Mouse (Mus musculus) forebrain, embryonic 16.5 days (tissue): ENCODE measurements around the gene Kansl1. TPM values are rescaled to one million over a fixed set of nuclear protein-coding genes. Genes with fewer than 3 reads are reported as not detected.

Experiments used
- ATAC-seq: fragments of 200-750 bp; cut with Nextera tagmentation; 2 replicates; pipeline ENCODE4 v1.8.0; 2017; ENCODE audit warnings: mild to moderate bottlenecking, moderate library complexity
- H3K27ac ChIP-seq: fragments of 300-500 bp; sonication (generic); 2 replicates; pipeline ENCODE4 v1.5.1; 2014; ENCODE audit warnings: low read length, control low read depth
- H3K27me3 ChIP-seq: fragments of 300-500 bp; sonication (generic); replicated peaks from 2 replicates; pipeline ENCODE4 v1.6.1; 2014; ENCODE audit warnings: low read length; ENCODE audit not compliant: control insufficient read depth, insufficient read depth
- H3K36me3 ChIP-seq: fragments of 300-500 bp; sonication (generic); 2 replicates; pipeline ENCODE4 v1.6.1; 2014; ENCODE audit not compliant: control insufficient read depth, insufficient read depth
- H3K4me1 ChIP-seq: fragments of 300-500 bp; sonication (generic); replicated peaks from 2 replicates; pipeline ENCODE4 v1.6.1; 2014; ENCODE audit warnings: low read length; ENCODE audit not compliant: control insufficient read depth, insufficient read depth
- H3K4me2 ChIP-seq: fragments of 300-500 bp; sonication (generic); 2 replicates; pipeline ENCODE4 v1.6.1; 2014; ENCODE audit warnings: mild to moderate bottlenecking, low read length, control low read depth
- H3K4me3 ChIP-seq: fragments of 300-500 bp; sonication (generic); replicated peaks from 2 replicates; pipeline ENCODE4 v1.5.1; 2014; ENCODE audit warnings: mild to moderate bottlenecking, low read length, control low read depth
- H3K9ac ChIP-seq: fragments of 300-500 bp; sonication (generic); replicated peaks from 2 replicates; pipeline ENCODE4 v1.6.1; 2014; ENCODE audit warnings: low read depth, low read length, control low read depth
- H3K9me3 ChIP-seq: fragments of 300-500 bp; sonication (generic); 2 replicates; pipeline ENCODE4 v1.6.1; 2016; ENCODE audit warnings: low read length; ENCODE audit not compliant: control insufficient read depth
- WGBS: fragments of 180-500 bp; shearing (Covaris S2); extraction: QIAGEN DNeasy Blood & Tissue Kit; methylation state at CpG from one replicate; pipeline ENCODE4 v1.1.7; 2014; 5-methylcytosine and 5-hydroxymethylcytosine counted together
- polyA plus RNA-seq: library from polyadenylated mRNA; unstranded; fragments of >200 nt; fragmentation: Nextera tagmentation; extraction: Ambion mirVana; gene quantifications from 2 replicates; pipeline ENCODE4 v1.2.1, GENCODE M21; 2015

Kansl1 gene
- polyA plus RNA-seq, 1 experiment from 2014 or later = 32.5 TPM

GRCm38 (mm10) chr11:104309377-104310225, 159.1 kb downstream of the Kansl1 start:
- no peak for ATAC-seq
- 43% methylated on average over 12 of the region's 12 CpGs for WGBS
- Histone ChIP-seq H3K27me3 (no peaks in the 10 kb centered on the region), H3K4me1 (no peaks in the 10 kb centered on the region), H3K4me3 (no peak overlapping the region), H3K27ac (no peak overlapping the region), H3K9me3 (no peaks in the 10 kb centered on the region), H3K36me3 (peaks cover 6% of the 10 kb centered on the region; the same call in 1 of the 2 replicates), H3K9ac (no peak overlapping the region), H3K4me2 (no peak overlapping the region)

- Histone ChIP-seq H3K9ac (no peak overlapping the region), H3K9me3 (no peaks in the 10 kb centered on the region), H3K27me3 (no peaks in the 10 kb centered on the region), H3K4me3 (no peak overlapping the region), H3K27ac (no peak overlapping the region), H3K4me1 (no peaks in the 10 kb centered on the region), H3K4me2 (no peak overlapping the region), H3K36me3 (peaks cover 6% of the 10 kb centered on the region; the same call in 1 of the 2 replicates)
- WGBS = 68% methylated on average over 4 of the region's 4 CpGs
- no peak for ATAC-seq
These were observed 161.5 kb downstream of the Kansl1 start for GRCm38 (mm10) chr11:104307136-104307535.

GRCm38 (mm10) chr11:104306483-104306882, 162.2 kb downstream of the Kansl1 start:
- no peak overlapping the region for H3K4me3 ChIP-seq
- H3K27me3 ChIP-seq = no peaks in the 10 kb centered on the region
- no peak for ATAC-seq
- H3K4me2 ChIP-seq = no peak overlapping the region
- H3K36me3 ChIP-seq = peaks cover 6% of the 10 kb centered on the region
- no peak overlapping the region for H3K27ac ChIP-seq
- no peaks in the 10 kb centered on the region for H3K9me3 ChIP-seq
- no peaks in the 10 kb centered on the region for H3K4me1 ChIP-seq
- WGBS = 89% methylated on average over 13 of the region's 13 CpGs
- no peak overlapping the region for H3K9ac ChIP-seq

DNA sequence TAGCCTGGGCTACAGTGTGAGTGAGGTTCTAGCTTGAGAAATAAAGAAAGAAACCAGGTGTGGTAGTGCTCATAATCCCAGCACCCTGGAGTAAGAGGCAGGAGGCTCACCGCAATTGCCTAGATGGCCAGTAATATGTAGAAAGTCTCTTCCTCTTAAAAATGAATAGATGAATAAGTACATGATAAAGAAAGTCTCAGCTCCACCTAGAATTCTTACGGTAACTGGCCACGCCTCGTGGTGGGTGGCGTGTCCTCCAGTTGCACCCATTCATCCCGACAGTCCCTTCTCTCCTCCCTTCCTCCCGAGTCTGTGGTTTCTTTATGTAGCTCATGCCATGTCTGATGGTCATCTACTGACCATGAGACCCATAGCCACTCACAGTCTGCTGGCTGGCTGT, 162.9 kb downstream of the Kansl1 start:
- H3K9ac ChIP-seq = no peak overlapping the region
- WGBS = 95% methylated on average over 7 of the region's 7 CpGs
- no peaks in the 10 kb centered on the region for H3K27me3 ChIP-seq
- no peak for ATAC-seq
- H3K4me3 ChIP-seq = no peak overlapping the region
- no peaks in the 10 kb centered on the region for H3K4me1 ChIP-seq
- H3K9me3 ChIP-seq = no peaks in the 10 kb centered on the region
- H3K27ac ChIP-seq = no peak overlapping the region
- H3K4me2 ChIP-seq = no peak overlapping the region
- H3K36me3 ChIP-seq = peaks cover 6% of the 10 kb centered on the region

- Histone ChIP-seq H3K4me2 (no peak overlapping the region), H3K9me3 (no peaks in the 10 kb centered on the region), H3K27ac (no peak overlapping the region), H3K9ac (no peak overlapping the region), H3K4me1 (no peaks in the 10 kb centered on the region), H3K27me3 (no peaks in the 10 kb centered on the region), H3K4me3 (no peak overlapping the region), H3K36me3 (peaks cover 14% of the 10 kb centered on the region)
- no peak for ATAC-seq
- WGBS = 61% methylated on average over 8 of the region's 8 CpGs
These were observed 165.3 kb downstream of the Kansl1 start for GRCm38 (mm10) chr11:104303088-104303960.

GRCm38 (mm10) chr11:104302628-104303027, 166.0 kb downstream of the Kansl1 start:
- no peak overlapping the region for H3K4me3 ChIP-seq
- H3K36me3 ChIP-seq = peaks cover 14% of the 10 kb centered on the region
- ATAC-seq = no peak

GRCm38 (mm10) chr11:104297671-104298070, 171.0 kb downstream of the Kansl1 start:
- no peak for ATAC-seq
- H3K27me3 ChIP-seq = no peaks in the 10 kb centered on the region

More at GRCm38 (mm10) chr11:104302628-104303027, 166.0 kb downstream of the Kansl1 start:
- H3K9me3 ChIP-seq = no peaks in the 10 kb centered on the region
- H3K9ac ChIP-seq = no peak overlapping the region
- no peaks in the 10 kb centered on the region for H3K4me1 ChIP-seq
- no peak overlapping the region for H3K27ac ChIP-seq
- H3K4me2 ChIP-seq = no peak overlapping the region
- WGBS = 56% methylated on average over 12 of the region's 12 CpGs
- H3K27me3 ChIP-seq = no peaks in the 10 kb centered on the region

GRCm38 (mm10) chr11:104295656-104296055, 173.0 kb downstream of the Kansl1 start:
- Histone ChIP-seq H3K9ac (no peak overlapping the region), H3K36me3 (peaks cover 26% of the 10 kb centered on the region), H3K4me3 (no peak overlapping the region), H3K4me2 (no peak overlapping the region), H3K9me3 (no peaks in the 10 kb centered on the region), H3K4me1 (no peaks in the 10 kb centered on the region), H3K27me3 (no peaks in the 10 kb centered on the region), H3K27ac (no peak overlapping the region)
- no peak for ATAC-seq
- WGBS = 45% methylated on average over 6 of the region's 6 CpGs

More at GRCm38 (mm10) chr11:104297671-104298070, 171.0 kb downstream of the Kansl1 start:
- H3K9ac ChIP-seq = no peak overlapping the region
- H3K4me2 ChIP-seq = no peak overlapping the region
- no peaks in the 10 kb centered on the region for H3K4me1 ChIP-seq
- WGBS = 80% methylated on average over 3 of the region's 3 CpGs
- H3K9me3 ChIP-seq = no peaks in the 10 kb centered on the region
- H3K27ac ChIP-seq = no peak overlapping the region
- peaks cover 26% of the 10 kb centered on the region for H3K36me3 ChIP-seq
- no peak overlapping the region for H3K4me3 ChIP-seq

DNA sequence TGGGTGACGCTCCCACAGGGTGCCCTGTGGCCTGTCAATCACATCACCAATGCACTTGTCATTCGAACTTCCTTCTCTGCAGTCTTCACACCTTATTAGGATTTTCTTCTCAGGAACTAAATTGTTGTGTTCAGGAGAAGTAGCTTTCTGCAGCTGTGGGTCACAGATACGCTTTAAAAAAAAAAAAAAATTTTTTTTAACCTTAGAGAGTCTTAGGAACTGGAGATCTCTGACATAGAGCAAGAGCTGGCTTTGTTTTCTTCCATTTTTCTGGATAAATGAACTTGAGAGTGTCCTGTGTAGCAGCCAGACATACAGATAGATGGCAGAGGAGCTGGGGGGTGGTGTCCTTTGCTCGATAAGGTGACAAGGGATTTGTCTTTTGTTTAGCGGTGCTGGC, 173.5 kb downstream of the Kansl1 start:
- Histone ChIP-seq H3K9ac (no peak overlapping the region), H3K36me3 (peaks cover 26% of the 10 kb centered on the region), H3K4me1 (no peaks in the 10 kb centered on the region), H3K27me3 (no peaks in the 10 kb centered on the region), H3K4me2 (no peak overlapping the region), H3K4me3 (no peak overlapping the region), H3K27ac (no peak overlapping the region), H3K9me3 (no peaks in the 10 kb centered on the region)
- no peak for ATAC-seq
- WGBS = 66% methylated on average over 5 of the region's 5 CpGs
